Mouse (Mus musculus) fibroblast of lung, adult 2 months (primary cell): Measurements from ENCODE around the gene Tenm3.

Experiments used
- DNase-seq: peaks from one replicate; pipeline ENCODE4 v3.0.0-alpha.2; 2011; ENCODE audit warnings: low read depth

The Tenm3 gene

DNA sequence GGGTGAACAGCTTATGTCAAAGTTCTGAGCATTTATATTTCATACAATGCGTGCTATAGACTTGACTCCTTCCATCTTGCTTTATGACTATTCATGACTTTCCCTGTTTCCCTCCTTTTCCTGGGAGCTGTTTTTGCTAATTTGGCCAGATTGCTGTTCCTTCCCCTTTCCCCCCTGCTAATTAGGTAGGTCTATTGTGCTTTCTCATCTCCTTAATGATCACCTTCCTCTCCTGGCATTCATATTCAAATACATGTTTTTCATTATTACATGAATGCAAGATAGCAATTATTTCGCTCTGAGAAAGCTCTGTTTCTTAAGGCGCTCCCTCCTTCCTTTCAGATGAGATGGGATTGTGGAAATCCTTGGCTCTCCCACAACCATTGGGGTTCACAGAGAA lies 178.6 kb downstream of the Tenm3 start:
- DNase-seq = no peak

DNA sequence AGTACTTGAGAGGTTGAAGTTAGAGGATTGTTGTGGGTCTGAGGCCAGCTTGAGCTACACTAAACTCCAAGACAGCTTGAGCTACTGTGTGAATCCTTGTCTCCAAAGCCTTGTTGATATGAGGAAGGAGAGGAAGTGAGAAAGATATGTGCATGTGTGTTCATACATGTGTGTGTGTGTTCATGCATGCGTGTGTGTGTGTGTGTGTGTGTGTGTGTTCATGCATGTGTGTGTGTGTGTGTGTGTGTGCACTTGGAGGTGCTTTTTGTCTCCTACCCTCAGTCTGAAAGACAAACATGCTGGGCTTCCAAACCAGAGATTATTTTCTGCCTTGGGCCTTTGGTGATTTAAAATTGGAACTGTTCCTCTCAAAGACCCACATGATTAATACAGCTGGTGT lies 184.5 kb downstream of the Tenm3 start:
- DNase-seq = peak; percentile 0

DNA sequence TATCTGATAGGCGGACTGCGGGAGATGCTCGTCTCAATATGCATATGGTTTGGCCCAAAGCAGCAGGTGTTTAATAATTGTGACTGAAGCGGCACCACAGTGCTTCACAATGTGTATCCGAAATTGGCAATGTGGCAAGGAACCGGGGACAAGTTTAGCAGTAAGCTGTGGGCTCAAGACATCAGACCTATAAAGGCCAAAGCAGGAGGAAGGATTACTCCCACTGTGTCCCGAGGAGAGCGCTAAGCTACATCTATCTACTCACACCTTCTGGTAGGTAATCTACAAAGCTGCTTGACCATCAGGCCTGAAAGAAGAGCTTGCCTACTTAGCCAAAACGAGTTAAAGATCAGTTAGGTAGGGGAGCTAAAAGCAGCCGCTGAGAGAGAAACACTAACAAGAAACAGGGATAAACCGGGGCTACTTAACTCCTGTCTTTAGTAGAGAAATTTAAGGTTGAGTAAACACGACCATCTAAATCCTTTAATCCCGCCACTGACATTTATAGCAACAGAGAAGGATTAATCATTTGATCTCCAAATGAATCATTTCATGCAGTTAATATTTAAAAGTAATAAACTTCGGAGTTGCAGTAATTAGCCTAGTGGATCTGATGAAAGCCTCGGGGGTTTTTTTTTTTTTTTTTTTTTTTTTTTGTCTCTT lies 188.2 kb downstream of the Tenm3 start:
- DNase-seq = no peak

DNA sequence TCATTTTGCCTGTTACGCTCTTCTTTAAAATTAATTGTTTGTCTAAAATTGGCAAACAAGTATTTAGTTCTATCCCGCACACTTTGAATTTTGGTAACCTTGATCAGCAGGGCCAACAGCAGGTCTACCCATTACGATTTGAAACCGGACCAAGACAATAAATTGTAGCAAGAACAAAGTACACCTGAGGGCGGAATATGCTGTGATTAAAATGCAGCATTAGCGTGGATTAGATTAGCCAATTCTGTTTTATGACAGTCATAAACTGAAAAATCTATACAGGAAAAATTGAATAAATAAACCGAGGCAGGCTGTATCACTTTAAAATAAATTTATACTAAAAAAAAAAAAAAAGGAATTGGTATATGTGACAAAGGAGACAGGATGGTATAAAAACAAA lies 193.9 kb downstream of the Tenm3 start:
- no peak for DNase-seq

DNA sequence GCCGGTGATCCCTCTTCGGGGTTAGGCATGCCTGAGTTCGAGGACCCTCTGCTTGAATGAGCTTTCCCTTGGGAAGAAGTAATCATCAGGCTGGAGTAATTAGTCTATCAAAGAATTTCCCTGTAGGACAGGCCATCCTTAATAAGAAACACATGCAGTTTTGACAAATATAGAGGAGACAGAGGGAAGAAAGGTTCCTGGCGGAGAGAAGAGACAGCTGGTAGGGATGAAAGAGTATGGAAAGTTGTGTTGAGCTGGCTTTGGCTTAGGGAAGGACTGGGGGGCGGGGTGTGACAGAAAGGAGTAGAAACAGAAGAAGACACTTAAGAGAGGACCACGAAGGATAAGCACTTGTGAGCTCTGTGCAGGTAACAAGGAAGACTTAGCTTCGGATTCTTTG lies 194.3 kb downstream of the Tenm3 start:
- no peak for DNase-seq

DNA sequence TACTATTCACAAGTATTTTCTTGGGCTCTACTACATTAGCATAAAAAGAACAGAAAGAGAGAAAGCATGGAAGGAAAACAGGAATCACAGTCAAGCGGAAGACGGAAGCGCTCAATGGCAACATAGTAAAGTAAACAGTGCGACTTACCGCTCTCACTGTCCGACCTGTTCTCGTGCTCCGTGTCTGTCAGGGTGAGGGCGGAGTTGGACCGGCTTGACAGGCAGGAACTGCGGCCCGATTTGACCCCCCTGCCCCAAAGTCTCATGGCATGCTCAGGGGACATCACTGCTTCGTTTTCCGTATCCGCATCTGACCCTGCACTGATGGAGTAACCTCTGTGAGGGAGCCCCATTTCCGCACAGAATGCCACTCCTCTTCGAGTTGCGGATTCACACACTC lies 197.6 kb downstream of the Tenm3 start:
- no peak for DNase-seq

DNA sequence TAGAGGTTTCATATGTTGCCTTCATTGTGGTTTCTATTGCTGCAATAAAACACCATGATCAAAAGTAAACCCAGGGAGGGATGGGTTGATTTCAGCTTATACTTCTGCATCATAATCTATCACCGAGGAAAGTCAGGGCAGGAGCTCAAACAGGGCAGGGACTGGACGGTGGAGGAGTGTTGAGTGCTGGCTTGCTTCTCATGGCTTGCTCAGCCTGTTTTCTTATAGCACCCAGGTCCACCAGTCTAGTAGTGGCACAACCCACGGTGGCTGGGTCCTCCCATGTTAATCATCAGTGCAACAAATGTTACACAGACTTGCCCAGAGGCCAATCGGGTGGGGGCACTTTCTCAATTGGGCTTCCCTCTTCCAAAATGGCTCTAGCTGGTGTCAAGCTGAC lies 205.6 kb downstream of the Tenm3 start:
- DNase-seq = no peak

DNA sequence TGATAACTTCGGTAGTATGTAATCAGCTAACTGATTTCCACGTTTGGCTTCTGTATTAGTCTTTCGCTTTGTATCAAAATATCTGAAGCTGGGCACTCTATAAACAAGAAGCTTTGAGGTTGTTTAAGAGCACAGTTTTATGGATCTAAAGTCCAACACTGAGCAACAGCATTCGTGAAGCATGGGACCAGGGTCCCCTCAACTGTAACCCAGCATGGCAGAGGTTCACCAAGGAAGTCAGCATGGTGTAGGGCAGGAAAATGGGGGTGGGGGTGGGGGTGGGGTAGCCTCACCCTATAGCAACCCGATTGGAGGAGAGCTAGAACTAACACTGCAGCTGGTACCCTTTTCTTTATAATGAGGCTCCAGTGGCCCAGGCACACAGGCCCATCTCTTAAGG lies 206.8 kb downstream of the Tenm3 start:
- no peak for DNase-seq

DNA sequence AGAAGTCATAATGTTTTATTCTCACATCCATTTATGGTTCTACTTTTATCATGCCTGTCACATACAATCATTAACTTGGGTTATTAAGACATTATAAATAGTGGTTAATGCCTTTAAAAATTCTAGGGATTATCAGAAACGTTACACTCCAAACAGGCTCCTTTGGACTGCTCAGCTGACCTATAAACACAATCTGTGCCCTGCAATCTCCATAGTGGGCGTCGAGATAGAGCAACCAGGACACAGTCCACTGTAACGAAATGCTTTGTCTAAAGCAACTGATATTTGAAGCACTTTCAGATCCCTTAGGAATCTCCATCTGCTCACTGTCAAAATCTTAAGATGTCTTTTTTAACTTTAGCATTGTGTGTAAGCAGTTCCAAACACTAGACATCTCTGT lies 207.9 kb downstream of the Tenm3 start:
- DNase-seq = no peak

DNA sequence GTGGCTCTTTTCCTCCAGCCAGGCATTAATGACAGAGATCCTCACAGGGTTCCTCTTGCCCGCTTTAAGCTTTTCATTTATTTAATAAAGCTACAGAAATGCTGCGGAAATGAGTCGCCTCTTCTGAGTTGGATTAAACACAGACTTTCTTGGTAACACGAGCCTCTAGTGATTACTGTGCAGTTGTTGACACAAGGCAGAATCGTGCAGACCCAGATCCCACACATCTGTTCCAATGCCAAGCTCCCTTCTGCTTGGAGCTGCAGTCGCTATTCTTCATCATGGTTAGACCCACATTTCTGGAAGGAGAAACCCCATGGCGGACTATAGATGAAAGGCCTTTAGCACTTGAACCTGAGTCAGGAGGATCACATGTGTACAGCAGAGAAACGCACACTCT lies 210.3 kb downstream of the Tenm3 start:
- DNase-seq = no peak

DNA sequence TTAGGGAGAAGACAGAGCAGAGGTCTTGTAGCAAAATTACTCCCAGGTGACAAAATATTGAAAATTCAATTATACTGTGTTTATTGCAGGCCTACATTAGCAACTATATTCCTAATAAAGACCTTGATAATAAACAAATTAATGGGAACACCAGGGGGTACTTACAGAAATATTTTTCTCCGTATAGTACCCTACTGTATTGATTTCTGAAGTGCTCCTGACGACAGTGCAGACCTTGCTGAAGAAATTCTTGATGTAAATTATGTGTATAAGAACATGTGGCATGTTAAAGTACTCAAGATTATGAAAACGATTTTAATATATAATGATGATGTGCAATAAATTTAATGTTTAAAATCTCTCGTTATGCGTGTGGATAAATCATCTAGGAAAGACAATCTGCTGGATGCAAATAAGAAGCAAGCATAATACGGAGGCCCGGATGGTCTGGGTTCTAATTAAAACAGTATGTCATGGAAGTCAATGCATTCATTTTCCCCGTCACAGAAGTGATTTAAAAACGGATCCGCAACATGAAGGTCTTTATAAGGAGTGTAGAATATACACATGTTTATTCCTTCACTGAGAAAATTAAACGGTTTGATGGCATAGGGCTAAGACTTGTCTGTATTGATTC lies 221.1 kb downstream of the Tenm3 start:
- DNase-seq = no peak

DNA sequence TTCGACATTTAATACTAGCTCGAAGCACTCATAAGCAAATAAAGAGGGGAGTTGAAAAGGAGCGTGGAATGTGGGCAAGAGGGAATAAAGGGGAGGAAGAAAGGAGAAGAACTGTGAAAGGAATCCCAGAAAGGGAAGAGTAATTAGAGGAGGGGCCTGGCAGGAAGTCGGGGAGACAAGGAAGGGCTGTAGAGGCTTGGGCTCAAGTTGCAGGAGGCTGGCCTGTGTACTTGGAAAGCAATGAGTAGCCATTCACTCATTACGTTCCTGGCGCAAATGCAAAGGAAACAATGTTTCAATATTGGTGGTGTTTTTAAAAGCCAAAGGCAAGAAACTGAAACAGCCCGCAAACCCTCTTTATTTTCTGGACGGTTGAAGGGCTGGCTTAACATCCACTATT lies 228.7 kb downstream of the Tenm3 start:
- DNase-seq = peak; percentile 49

DNA sequence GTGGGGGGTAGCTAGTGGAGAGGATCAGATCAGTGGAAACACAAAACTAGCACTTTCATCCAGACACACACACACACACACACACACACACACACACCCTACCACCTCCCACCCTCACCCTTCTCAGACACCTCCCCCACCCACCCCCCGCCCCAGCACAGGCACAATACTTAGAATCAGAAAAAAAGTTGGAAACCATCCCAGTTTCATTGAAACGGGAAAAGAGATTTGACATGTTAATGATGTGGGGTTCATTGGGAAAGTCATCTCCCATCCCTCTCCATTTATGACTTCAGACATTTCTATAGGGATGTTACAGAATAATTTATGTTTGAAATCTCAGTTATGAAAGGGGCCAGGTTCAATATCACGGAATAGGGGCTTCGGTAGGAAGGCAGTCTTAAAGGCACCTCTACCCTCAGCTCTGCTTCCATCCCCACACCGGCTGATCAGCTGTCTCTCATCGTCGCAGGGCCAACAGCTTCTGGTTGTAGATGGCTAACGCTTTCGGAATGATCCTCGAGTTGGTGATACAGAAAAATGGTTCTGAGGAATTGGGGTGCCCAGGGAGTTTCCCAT lies 231.7 kb downstream of the Tenm3 start:
- DNase-seq = no peak

DNA sequence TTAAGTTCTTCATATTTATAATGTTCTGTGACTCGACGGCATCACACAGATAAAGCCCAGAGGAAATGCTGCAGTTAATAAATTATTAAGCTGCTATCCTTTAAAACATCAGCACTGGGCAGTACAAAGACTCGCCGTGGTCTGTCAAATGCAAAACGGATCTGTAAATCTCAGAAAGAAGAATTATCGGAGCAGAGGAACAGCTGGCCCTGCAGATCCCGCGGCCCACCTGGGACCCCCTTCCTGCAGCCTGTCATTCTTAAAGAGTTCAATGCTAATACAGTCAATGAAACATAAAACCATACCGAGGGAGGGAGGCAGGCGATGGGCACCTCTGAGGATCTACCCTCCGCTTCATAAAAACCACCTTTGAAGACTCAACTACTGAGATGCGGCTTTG lies 232.6 kb downstream of the Tenm3 start:
- no peak for DNase-seq

DNA sequence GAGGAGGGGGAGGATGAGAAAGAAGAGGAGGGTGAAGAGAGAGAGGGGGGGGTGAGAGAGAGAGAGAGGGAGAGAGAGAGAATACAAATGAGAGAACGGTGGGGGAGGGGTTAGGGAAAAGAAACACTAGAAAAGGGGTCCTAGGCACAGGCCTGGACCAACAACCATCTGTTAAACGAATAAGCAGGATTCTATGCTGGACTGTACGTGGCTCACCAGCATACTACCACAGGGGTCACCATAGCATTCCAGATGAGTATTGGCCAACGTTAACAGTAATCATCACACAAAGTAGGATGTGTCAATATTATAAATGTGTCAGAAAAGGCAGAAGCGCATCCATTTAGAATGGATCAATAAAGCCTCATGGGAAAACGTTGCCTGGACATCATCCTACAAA lies 233.4 kb downstream of the Tenm3 start:
- no peak for DNase-seq

DNA sequence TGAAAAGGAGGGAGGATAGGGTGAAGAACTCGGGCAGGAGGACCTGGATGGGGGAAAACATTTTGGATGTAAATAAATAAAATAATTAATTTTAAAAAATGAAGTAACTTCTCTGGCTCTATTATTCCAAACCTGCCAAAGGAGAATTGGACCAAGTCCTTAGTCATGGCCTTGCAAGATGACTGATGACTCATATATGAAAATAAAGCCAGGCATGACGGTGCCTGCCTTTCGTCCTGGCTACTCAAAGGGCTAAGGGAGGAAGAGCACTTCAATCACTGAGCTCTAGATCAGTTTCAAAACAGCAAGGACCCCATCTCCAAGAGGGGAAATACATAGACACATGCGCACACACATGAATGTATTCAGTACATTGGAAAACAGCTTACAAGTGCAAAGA lies 234.1 kb downstream of the Tenm3 start:
- DNase-seq = peak; percentile 46

DNA sequence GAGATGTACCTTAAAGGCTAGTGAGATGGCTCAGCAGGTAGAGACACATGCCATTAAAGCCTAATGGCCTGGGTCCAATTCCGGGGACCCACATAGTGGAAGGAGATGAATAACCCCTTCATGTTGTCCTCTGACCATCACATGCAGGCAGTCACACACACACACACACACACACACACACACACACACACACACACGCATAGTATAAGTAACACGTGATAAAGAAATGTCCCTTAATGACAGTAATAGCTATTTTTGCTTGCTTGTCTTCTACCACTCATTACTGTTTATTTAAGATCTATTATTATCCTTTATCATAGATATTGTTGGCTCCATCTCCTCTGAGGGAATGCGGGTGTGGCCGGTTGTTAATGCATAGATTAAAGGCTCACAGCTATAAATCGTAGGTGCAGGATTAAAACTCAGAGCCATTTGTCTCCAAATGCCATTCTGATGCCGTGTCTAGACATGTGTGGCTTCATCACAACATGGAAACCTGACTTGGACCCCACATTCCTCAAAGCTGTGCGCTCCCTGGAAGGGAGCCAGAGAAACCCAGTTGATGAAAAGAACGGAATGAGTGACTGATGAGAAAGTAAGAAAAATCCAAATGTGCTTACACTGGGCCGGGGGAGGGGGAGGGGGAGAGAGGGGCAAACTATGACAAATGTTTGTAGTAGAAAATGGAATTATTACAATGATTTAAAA lies 239.4 kb downstream of the Tenm3 start:
- no peak for DNase-seq

DNA sequence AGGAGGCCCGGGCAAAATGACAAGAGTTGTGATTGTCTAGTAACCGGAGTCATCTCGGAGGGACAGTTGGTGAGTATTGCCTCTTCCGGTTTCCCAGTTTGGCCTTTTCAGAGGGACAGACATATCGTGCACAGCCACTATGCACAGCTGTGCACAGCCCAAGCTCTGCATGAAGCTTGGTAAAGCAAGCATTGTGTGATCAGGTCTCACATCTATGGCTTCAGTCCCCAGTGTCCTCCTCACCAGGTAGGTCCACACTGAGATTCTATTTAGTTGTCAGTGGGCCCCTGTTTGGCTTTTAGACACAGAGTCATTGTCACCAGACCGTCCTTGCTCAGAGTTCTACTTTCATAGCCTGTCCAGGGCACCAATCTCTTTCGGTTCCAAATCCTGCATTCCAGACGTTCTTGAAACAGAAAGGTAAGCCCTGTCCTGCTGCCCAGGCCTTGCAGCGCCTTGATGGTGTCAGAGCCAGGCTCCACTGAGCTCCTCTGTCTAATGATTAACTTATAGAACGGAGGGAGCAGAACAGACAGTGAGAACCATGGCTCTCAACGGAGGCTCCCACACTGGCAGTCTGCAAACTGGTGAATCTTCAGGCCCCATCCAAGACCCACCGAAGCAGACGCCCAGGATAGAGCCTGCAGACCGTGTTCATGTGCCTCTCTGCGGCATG lies 240.4 kb downstream of the Tenm3 start:
- no peak for DNase-seq

DNA sequence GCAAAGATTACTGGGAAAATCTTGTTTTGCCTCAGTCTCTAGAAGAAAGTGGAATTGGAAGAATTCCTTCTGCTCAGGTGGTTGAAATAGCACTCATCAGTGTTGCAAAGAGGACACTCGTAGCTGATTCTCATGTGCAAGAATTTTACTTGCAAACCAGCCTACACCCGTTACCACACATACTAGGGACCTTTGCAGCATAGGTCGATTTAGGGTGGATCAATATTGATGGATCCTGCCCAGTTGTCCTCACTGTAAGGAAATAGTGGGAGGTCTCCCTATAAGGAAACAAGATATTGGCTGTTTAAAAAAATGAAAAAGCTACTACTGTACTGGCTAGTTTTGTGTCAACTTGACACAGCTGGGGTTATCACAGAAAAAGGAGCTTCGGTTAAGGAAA lies 242.1 kb downstream of the Tenm3 start:
- DNase-seq = no peak

DNA sequence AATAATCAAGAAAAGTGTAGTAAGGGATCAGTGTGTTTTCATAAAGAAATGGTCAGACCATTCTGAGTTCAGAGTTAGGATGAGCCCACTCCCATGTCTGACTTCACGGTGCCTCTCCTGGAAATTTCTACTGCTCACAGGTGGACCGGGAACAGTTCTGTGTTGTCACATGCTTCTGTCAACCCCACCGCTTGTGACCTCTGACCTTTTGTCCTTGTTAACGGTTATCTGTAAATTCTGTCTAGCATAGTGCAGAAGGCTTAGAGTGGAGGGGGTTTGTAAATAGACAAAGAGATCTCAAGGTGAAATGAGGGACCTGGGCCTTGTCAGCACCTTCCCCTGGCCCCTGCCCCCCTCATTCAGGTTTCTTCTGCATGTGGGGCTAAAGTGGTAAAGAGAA lies 244.7 kb downstream of the Tenm3 start:
- no peak for DNase-seq

DNA sequence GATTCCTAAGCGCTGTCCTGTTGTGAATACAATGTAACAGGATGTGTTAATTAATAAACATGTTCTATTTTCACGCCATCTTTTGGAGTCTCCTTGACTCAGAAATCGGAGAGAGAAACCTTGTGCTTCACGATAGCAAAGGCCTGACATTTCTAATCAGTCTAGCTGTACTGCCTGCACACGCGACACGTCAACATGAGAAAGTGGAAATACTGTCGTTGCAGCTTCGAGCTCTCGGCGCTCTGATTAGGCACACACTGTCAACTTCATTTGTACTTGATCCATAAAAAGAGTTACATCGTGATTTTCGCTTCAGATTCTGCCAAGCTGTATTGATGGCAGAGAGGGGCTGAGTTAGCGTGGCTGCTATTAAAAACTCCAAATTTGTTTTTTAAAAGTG lies 247.4 kb downstream of the Tenm3 start:
- no peak for DNase-seq

DNA sequence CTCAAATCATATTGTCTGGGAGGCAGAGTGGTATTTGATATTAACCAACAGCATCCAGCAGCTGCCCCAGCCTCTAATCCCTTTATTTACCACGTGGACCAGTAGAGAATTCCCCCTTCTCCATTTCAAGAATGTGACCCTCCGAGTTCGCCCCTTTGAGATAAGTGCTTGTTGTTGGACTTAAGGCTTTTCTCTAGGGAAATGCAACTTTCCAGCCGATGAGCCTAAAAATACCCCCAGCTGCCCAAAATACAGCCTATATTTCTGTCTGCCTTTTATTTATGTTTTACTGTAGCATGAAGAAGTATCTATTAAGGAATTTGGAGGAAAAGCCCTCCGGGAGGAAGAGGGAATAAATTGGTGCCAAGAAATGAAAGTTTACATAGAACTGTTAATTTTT lies 251.9 kb downstream of the Tenm3 start:
- DNase-seq = no peak

DNA sequence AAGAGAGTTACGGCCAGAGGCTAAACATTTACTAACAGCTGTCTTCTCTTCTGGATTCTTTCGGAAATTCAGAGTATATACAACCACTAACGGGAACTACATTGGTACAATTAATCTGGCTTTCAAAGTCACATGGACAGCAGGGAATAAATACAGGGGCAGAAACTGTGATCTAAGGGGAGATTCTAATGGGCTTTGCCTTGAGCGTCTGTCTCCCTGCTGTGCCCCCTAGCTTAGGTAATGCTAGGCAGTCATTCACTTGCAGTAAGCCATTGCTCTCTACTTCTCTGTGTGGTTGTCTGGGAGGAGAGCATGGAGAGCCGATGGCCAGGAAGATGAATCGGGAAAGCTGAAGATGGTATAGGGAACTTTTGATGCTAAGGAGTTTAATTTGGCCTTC lies 264.0 kb downstream of the Tenm3 start:
- DNase-seq = no peak
